Mouse (Mus musculus) stomach, adult 2 months (tissue): Measurements from ENCODE around the gene Drd2. TPM values are rescaled to one million over a fixed set of nuclear protein-coding genes. Genes with fewer than 3 reads are reported as not detected.

Experiments used
- polyA plus RNA-seq: library from polyadenylated mRNA; depleted of rRNA; stranded (reverse); fragments of >200 nt; gene quantifications from 2 replicates; pipeline ENCODE4 v1.2.3, GENCODE M21; 2012; rRNA removed

Gene Drd2
- 0.06 TPM in 1 of 2 replicates, not detected in the other for polyA plus RNA-seq

DNA sequence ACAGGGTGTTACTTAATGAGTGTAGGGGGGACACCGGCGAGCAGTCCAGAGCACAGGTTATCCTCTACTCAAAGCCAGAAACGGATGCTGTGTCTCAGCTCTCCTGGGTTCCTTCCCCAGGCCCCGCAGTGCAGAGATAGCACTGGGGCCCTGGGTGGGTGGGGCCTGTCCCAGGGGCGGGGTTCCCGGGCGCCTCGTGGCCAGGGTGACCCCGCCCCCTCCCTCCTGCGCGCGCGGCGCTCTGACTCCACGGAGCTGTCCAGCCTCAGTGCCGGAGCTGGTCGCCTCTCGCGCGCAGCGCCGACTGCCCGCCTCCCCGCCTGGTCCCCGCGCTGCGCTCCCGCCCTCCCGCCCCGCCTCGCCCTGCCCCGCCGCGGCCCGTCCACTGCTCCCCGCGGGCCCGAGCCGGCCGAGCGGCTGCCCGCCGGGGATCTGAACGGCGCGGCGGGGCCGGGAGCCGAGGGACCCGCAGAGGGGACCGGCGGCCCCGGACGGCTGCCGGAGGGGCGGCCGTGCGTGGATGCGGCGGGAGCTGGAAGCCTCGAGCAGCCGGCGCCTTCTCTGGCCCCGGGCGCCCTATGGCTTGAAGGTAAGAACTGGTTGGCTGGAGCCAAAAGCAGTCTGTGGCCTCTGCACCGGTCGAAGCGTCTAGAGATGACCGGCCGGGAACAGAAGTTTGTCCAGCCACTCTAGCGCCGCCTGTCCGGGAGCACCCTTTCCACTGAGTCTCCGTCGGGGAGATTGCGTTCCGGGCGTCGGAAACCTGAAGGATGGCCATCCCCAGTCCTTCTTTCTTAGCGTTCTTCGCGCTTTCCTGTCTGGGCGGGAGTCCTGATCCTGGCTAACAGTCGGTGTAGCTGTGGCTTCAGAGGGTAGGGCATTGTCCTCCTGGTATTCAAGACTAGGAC, at the start of gene Drd2:
Drd2 (plus strand) TSS at position 492 of the 908 bp plus-strand sequence.

DNA sequence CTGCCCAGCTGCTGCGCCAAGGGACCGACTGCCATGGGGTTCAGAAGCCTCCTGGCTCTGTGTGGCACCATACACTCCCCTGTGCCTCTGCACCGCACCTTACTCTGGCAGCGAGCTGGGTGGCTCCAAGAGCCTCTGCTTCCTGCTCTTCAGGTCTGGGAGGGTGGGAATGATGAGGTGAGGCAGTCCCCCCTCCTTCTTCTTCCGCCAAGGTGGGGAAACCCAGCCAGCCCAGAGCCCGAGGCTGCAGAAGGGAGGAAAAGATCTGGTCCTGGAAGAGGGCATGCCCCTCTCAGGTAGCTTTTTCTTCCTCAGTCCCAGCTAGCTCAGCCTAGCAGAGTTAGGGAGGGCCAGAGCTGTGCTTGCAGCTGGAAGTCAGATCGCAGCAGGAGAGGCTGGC, 86.5 kb downstream of the Drd2 start, which contains the start of gene Ankk1:
Ankk1 (minus strand) TSS at position 101 of the 400 bp plus-strand sequence.

Other genes starting within 250 kb of the Drd2 start
- not detected in 2 replicates for gene Gm4894, start 90.1 kb upstream of the Drd2 start, polyA plus RNA-seq
- 0.24 and 0.30 TPM in 2 replicates for gene Ankk1, start 86.4 kb downstream of the Drd2 start, polyA plus RNA-seq
- gene Ttc12, start 145.6 kb downstream of the Drd2 start, polyA plus RNA-seq = 0.26 and 0.30 TPM in 2 replicates